Mouse (Mus musculus) layer of hippocampus, adult 9-11 months (tissue): ENCODE results near the gene Pde4dip.

Experiments used
- DNase-seq: peaks from one replicate; pipeline ENCODE4 v3.0.0; 2022

The Pde4dip gene

DNA sequence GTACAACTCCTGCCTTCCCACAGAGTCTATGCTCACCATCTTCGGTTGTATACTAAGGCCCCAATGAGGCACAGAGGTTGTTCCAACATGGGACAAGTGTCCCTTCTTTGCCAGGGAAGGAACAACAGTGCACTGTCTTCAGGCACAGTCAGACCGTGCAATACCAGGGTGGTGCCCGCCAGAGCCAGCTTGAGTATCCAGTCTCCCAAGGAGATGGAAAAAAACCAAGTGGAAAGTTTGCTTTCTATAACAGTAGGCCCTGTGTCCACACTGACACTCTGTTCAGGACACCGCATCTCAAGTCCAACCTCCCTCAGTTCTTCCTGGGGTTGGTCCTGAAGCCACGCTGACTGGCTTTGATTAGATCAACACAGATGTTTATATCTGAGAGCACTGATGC is 87.8 kb downstream of the Pde4dip start:
- DNase-seq = no peak

GRCm38 (mm10) chr3:97800004-97800403 is 88.5 kb downstream of the Pde4dip start:
- no peak for DNase-seq

GRCm38 (mm10) chr3:97799267-97799666 is 89.2 kb downstream of the Pde4dip start:
- no peak for DNase-seq

DNA sequence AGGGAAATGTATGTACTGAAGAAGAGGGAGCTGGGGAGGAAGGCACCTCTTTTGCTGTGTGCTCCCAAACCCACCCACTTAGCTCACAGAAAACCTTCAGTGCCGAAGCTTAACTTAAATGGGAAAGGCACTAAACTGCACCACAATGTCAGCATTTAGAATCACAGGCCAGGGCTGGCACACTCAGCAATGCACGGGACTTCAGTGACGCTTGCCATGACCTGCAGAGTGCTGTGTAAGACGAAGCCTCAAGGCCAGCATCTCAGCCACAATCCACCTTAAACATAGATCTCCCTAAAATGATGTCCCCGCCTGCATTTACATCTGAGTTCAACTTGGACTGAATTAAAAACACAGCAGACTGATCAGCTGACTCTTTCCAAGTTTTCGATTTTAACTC is 91.1 kb downstream of the Pde4dip start:
- DNase-seq = no peak

GRCm38 (mm10) chr3:97793995-97794394 is 94.5 kb downstream of the Pde4dip start:
- no peak for DNase-seq

DNA sequence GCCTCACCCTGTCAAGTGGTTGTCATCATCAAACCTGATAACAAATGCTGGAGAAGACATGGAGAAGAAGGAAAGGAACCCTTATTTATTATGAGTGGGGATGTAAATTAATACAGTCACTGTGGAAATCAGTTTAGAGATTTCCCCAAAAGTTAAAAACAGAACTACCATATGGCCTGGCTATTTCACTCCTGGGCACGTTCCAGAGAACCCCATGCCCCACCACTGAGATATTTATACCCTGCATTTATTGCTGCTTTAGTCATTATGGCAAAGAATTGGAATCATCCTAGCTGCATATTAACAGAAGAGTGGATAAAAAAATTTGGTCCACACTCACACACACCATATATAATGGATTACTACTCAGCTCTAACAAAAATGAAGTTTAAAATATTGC is 98.4 kb downstream of the Pde4dip start:
- no peak for DNase-seq

- DNase-seq = no peak
Measured at GRCm38 (mm10) chr3:97789317-97789716, 99.2 kb downstream of the Pde4dip start.

- no peak for DNase-seq
Measured at GRCm38 (mm10) chr3:97776195-97776594, 112.3 kb downstream of the Pde4dip start.

- no peak for DNase-seq
Measured at GRCm38 (mm10) chr3:97775742-97776141, 112.8 kb downstream of the Pde4dip start.

- no peak for DNase-seq
Measured at GRCm38 (mm10) chr3:97774861-97775260, 113.6 kb downstream of the Pde4dip start.

- DNase-seq = peak; percentile 95
Measured at GRCm38 (mm10) chr3:97767771-97768762, 120.4 kb downstream of the Pde4dip start.

DNA sequence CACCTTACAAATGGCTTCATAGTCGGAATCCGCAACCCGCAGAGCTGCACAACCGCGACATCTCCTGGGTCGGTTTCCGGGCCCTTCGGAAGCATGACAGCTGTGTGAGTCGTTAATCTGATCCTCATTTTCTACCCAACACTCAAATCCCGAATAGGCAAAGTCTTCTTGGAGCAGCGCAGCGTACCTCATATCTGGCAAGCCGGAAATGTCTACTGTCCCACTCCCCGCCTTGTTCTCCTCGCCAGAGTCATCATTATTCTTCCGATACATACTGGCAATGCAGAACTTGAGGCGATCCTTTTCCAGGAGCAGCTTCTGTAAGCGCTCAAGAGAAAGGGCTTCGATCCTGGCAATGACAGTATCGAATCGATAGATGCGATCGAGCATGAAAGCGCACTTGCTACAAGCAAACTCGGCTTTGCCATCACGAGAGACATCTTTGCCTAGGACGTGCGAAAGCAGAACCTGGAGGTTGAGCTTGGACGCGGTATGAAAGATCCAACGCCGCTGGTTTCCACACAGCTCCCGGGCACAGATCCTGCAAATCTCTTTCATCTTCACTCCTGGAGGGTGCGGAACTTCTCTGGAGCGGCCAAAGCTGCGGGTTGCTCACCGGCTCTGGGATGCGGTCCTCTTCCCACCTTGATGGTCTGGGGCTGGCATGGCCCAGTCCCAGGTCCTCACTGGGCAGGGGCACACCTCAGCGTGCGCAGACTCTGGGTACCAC is 121.3 kb downstream of the Pde4dip start:
- DNase-seq = peak; percentile 20

GRCm38 (mm10) chr3:97766459-97766858 is 122.0 kb downstream of the Pde4dip start:
- no peak for DNase-seq

GRCm38 (mm10) chr3:97764152-97764551 is 124.4 kb downstream of the Pde4dip start:
- no peak for DNase-seq

GRCm38 (mm10) chr3:97761951-97762350 is 126.6 kb downstream of the Pde4dip start:
- DNase-seq = no peak

GRCm38 (mm10) chr3:97761168-97761567 is 127.3 kb downstream of the Pde4dip start:
- no peak for DNase-seq

DNA sequence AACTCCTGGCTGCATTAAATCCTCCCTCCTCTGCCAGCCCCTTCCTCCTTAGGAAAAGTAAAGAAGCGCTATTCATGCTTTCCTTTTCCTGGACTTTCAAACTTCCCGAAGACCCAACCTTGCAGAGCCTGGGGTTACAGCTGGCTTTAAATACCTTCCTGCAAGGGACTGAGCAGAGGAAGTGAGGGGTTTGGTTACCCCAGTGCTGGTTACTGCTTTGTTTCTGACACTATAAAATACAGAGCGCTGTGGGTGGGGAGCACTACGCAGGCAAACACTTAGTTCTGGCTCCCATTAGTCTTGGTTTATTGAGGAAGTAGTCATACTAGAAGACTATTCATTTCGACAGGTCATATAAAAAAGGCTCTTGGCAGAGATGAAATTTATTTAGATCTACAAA is 128.7 kb downstream of the Pde4dip start:
- DNase-seq = no peak

DNA sequence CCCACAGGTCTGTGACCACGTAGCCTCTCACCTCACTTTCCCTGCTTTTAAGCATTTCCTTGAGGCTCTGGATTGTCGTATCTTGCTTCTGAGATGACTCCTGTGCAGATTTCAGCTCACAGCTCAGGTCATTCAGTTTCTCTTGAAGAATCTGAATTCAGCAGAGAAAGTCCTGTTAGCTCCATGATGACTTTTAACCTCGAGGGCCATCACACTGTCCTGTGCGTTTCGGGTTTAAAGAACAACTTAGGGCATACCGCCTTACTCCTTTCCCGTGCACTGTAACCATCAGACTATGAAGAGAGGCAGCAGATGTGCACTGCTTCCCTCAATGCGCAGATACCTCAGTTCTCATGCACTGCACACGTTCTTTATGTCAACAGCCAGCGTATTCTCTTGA is 131.0 kb downstream of the Pde4dip start:
- DNase-seq = no peak

DNA sequence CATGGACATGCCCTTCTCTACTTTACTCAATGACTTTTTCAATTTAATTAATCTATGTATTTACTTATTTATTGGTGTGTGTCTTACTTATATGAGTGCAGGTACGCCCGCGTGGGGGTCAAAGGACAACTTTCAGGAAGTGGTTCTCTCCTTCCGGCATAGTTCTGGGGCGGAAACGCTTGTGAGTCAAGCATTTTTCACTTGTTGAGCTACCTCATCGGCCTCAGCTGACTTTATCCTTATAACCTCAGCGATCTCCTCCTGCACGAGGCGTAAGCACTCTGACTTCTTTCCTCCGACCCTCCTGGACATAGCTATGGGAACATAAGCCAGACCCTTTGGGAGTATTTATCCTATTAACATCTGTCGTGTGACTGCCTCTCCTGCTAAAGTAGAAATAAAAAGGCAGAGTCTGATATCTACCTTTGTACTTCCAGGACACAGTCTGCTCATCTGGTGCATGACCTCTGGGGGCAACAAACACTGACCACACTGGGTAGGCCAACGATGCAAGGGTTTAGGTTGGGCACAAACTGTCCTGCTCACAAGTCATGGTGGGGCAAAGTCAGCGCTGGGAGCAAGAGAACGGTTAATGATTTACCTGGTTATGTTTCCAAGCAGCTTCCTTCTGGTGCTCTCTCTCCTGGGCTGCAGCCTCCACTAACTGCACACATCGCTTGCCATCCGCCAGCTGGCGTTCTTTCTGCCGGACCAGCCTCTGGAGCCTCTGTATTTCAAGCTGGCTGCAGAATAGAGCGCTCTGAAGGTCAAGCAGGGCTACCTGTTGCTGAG is 132.0 kb downstream of the Pde4dip start:
- DNase-seq = no peak

DNA sequence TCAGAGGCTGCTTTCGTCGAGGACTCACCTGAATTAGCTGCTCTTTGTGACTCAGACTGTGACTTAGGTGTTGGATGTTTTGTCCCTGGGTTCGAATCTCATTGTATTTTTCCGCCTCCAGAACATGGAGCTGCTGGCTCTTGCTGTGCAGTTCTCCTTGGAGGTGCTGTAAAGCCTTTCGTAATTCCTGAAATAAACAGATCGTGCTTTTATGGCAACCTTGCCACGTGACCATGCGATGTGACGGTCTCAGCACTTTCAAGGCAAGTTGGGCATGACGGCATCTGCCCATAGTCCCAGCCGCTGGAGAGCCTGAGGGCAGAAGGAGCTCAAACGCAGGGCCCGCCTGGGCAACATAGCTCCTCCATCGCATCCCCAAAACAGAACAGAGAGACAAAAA is 133.1 kb downstream of the Pde4dip start:
- DNase-seq = no peak

GRCm38 (mm10) chr3:97752901-97753300 is 135.6 kb downstream of the Pde4dip start:
- DNase-seq = no peak

DNA sequence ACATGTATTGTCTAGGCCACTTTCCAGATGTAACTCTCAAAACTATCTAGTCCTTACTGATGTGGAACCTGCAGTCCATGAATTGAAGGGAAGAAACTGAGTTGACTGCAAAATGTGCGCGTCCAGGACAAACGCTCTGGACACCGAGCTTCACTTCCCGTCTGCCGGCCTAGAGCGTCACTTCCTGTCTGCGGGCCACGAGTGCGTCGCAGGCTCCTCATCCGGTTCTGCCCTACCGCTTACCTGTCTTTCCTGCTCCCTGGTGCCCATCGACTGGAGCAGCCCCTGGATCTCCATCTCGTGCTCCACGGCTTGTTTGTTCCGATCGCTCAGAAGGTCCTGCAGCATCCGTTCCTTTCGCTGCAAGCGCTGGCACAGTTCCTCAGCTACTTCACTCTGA is 136.9 kb downstream of the Pde4dip start:
- DNase-seq = no peak

DNA sequence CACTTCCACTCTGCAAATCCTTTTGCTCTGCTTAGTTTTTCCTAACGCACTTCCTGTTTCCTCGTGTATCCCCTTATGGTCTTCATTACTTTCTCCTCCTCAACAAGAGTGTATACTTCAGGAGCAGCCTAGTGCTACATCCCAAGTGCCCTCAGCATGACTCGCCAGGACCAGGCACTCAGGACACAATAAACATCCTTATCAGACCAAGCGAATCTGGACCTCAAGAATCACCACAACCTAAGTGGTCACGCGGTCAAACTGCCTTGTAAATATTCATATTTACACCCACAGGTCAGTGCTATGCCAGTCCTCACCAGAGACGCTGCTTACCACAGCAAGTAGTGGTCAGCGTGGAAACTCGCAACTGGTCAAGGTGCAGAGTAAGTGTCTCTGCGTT is 139.7 kb downstream of the Pde4dip start:
- DNase-seq = no peak
